Mouse (Mus musculus) midbrain, embryonic 16.5 days (tissue): ENCODE data around the gene Cwc22. TPM values are rescaled to one million over a fixed set of nuclear protein-coding genes. Genes with fewer than 3 reads are reported as not detected.

Source experiments
- ATAC-seq: fragments of 200-750 bp; cut with Nextera tagmentation; 2 replicates; pipeline ENCODE4 v1.8.0; 2017; ENCODE audit warnings: moderate TSS enrichment
- H3K27ac ChIP-seq: fragments of 300-500 bp; sonication (generic); 2 replicates; pipeline ENCODE4 v1.5.1; 2014; ENCODE audit warnings: mild to moderate bottlenecking, low read length, mixed read lengths
- H3K27me3 ChIP-seq: fragments of 300-500 bp; sonication (generic); 2 replicates; pipeline ENCODE4 v1.6.1; 2014; ENCODE audit warnings: low read depth, low read length, mixed read lengths; ENCODE audit not compliant: control insufficient read depth, insufficient read depth
- H3K36me3 ChIP-seq: fragments of 300-500 bp; sonication (generic); 2 replicates; pipeline ENCODE4 v1.6.1; 2014; ENCODE audit warnings: mild to moderate bottlenecking, low read length, moderate library complexity, mixed read lengths; ENCODE audit not compliant: control insufficient read depth, insufficient read depth
- H3K4me1 ChIP-seq: fragments of 300-500 bp; sonication (generic); 2 replicates; pipeline ENCODE4 v1.6.1; 2014; ENCODE audit warnings: mild to moderate bottlenecking, low read length, mixed read lengths; ENCODE audit not compliant: control insufficient read depth, insufficient read depth
- H3K4me2 ChIP-seq: fragments of 300-500 bp; sonication (generic); 2 replicates; pipeline ENCODE4 v1.6.1; 2014; ENCODE audit warnings: mild to moderate bottlenecking, low read length, mixed read lengths
- H3K4me3 ChIP-seq: fragments of 300-500 bp; sonication (generic); 2 replicates; pipeline ENCODE4 v1.5.1; 2014; ENCODE audit warnings: low read depth, mild to moderate bottlenecking, low read length, moderate library complexity, mixed read lengths
- H3K9ac ChIP-seq: fragments of 300-500 bp; sonication (generic); 2 replicates; pipeline ENCODE4 v1.6.1; 2014; ENCODE audit warnings: low read depth, low read length, mixed read lengths
- H3K9me3 ChIP-seq: fragments of 300-500 bp; sonication (generic); replicated peaks from 2 replicates; pipeline ENCODE4 v1.6.1; 2014; ENCODE audit warnings: mild to moderate bottlenecking, low read length, mixed read lengths; ENCODE audit not compliant: control insufficient read depth, poor library complexity, severe bottlenecking
- WGBS: fragments of 180-500 bp; shearing (Covaris S2); extraction: QIAGEN DNeasy Blood & Tissue Kit; methylation state at CpG from one replicate; pipeline ENCODE4 v1.1.7; 2014; 5-methylcytosine and 5-hydroxymethylcytosine counted together
- polyA plus RNA-seq: library from polyadenylated mRNA; unstranded; fragments of >200 nt; fragmentation: Nextera tagmentation; extraction: Ambion mirVana; gene quantifications from 2 replicates; pipeline ENCODE4 v1.2.1, GENCODE M21; 2015

The Cwc22 gene
- 20.6 and 23.2 TPM in 2 replicates for polyA plus RNA-seq

DNA sequence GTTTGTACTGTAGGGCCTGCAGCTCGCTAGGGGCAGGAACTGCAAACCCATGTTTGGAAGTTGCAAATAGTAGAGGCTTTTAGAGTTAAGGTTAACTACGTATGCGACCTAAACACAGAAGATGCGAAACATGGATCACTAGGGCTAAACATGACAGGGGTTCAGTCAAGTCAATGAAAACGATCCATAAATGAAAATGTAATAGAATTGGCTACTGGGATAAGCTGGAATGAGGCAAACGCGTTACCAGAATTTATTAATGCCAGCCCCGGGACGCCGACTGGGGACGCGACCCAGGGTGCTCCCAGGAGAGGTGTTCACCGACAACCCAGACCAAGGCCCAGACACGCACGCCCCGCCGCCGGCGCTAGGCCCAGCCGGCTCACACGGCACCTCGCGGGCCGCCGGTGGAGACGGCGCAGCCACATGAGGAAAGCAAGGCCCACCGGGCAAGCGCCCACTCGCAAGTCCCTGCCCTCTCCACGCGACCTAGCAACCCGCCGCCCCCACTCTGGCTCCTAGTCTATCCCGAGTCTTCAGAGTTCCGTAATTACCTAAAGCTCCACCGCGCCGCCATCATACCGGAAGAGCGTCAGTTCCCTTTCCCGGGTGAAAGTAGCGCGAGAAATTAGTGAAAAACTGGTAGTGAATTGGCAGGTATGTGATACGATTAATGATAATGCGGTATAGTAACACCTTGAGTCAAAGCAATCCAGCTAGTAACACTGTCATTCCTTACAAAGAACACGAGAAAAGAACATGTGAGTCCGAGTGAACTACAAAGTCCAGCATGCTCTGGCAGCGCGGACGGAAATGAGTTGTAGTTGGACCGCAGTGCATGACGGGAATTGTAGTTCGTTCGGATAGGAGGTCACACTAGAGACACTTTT, at the start of gene Cwc22:
Gene Cwc22 (minus strand): TSS at position 780 of the 890 bp plus-strand sequence.
- Histone ChIP-seq H3K27ac (peak within 1 kb of the TSS; percentile 78), H3K36me3 (no peaks in the 10 kb centered on the region), H3K4me3 (peak within 1 kb of the TSS; percentile 74), H3K4me2 (peak within 1 kb of the TSS; percentile 76), H3K4me1 (peaks cover 14% of the 10 kb centered on the region), H3K9ac (peak within 1 kb of the TSS; percentile 85), H3K9me3 (no peaks in the 10 kb centered on the region), H3K27me3 (no peaks in the 10 kb centered on the region)
- WGBS: under 1% methylated on average over 55 of the region's 55 CpGs
- ATAC-seq: peak; percentile 96

DNA sequence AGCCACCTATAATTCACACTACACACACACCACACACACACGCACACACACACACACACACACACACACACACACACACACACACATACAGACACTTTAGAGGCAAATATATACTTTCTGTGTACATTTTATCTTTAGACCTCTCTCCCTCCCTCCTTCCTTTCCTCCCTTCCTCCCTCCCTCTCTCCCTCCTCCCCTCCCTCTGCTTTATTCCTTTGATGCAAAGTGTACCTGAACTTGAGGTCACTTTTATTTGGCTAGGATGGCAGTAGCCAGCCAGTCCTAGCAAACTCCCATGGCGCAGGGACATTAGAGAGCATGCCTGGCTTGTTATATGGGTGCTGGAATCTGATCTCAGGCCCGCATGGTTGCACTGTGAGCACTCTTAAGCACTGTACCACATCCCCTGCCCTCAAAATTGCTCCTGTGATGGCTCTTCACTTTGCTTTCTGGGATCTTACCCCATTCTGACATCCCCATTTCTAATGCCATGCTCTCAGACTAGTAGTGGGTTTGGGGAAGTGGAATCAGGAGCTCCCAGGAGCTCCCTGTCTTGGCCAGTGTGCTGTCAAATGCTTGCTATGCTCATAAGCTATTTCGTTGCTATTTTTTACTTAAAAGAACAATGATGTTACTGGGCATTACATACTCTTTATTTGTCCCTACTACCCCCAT, 47.7 kb upstream of the Cwc22 start:
- no peak overlapping the region for H3K4me2 ChIP-seq
- H3K27me3 ChIP-seq: no peaks in the 10 kb centered on the region
- no peak overlapping the region for H3K9ac ChIP-seq
- 88% methylated on average over 4 of the region's 4 CpGs for WGBS
- no peaks in the 10 kb centered on the region for H3K4me1 ChIP-seq
- H3K36me3 ChIP-seq: no peaks in the 10 kb centered on the region
- no peak for ATAC-seq
- no peak overlapping the region for H3K4me3 ChIP-seq
- no peak overlapping the region for H3K27ac ChIP-seq
- H3K9me3 ChIP-seq: no peaks in the 10 kb centered on the region

DNA sequence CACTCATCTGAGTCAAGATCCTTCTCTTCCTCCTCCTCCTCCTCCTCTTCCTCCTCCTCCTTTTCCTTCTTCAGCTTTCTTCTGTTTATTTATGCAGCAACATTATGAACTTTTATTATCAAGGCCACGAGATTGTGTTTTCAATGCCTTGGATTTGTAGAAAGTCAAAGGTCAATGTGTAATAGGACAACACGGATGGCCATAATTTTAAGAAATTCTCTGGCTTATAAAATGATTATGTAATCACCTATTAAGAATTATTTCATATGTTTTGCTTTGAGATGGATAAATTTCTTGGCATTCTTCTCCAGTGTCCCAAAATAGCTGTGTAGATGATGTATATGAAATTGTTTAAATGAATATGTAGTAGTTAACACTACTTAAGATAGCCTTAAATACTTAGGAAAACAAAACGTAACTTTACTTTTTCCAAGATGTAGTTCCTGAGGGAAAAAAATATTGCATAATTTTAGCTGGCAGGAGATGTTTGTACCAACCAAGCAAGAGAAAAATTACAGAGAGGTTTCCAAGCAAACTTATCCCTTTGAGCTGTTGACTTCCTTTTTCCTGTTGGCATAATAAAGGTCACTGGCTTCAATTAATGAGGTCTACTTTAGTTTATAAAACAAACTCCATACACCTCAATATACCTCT, 46.9 kb upstream of the Cwc22 start:
- no peaks in the 10 kb centered on the region for H3K4me1 ChIP-seq
- no peak overlapping the region for H3K27ac ChIP-seq
- H3K9me3 ChIP-seq: no peaks in the 10 kb centered on the region
- H3K36me3 ChIP-seq: no peaks in the 10 kb centered on the region
- no peak for ATAC-seq
- WGBS: 85% methylated on average over 3 of the region's 3 CpGs
- no peaks in the 10 kb centered on the region for H3K27me3 ChIP-seq
- H3K9ac ChIP-seq: no peak overlapping the region
- H3K4me2 ChIP-seq: no peak overlapping the region
- no peak overlapping the region for H3K4me3 ChIP-seq

DNA sequence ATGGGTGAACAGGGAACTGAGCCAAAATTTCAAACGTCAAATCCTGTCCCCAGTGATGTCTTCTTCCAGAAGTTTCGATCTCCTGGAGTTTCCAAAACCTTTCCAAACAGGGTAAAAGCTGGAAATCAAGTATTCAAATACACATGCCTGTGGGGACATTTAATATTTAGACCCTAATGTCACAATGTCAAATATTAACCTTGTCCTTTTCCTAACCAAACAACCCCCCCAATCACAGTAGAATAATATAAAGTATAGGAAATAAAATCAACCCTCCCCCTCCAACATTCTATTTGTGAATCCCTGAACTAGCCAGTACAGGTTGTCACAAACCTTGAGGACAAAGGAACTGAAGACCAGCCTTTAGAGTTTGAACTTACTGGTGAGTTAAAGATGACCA, 44.6 kb upstream of the Cwc22 start:
- no peak overlapping the region for H3K4me2 ChIP-seq
- WGBS: 70% methylated on average over 2 of the region's 2 CpGs
- H3K4me3 ChIP-seq: no peak overlapping the region

DNA sequence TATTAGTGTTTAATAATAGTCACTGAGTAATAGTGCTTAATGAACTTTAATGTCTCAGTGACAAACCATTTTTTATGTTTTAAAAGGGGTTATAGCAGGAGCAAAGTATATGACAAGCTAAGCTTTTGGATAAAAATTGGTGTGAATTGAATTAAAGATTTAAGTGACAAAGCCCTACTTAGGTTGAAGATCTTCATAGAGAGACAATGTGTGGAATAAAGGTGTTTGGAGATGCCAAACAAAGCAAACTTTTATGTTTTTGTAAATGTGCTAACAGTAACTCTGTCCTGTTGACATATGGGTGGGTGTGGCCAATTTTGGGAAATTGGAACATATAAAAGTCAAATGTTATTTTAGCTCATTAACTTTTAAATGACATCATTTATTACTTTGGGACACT, 43.9 kb upstream of the Cwc22 start:
- Histone ChIP-seq H3K27ac (no peak overlapping the region), H3K4me3 (no peak overlapping the region), H3K9me3 (no peaks in the 10 kb centered on the region), H3K27me3 (no peaks in the 10 kb centered on the region), H3K36me3 (no peaks in the 10 kb centered on the region), H3K4me2 (no peak overlapping the region), H3K4me1 (no peaks in the 10 kb centered on the region), H3K9ac (no peak overlapping the region)
- no peak for ATAC-seq

More for the DNA sequence above, 44.6 kb upstream of the Cwc22 start:
- H3K27ac ChIP-seq: no peak overlapping the region
- H3K36me3 ChIP-seq: no peaks in the 10 kb centered on the region
- H3K4me1 ChIP-seq: no peaks in the 10 kb centered on the region
- no peaks in the 10 kb centered on the region for H3K27me3 ChIP-seq
- H3K9me3 ChIP-seq: no peaks in the 10 kb centered on the region
- no peak for ATAC-seq
- H3K9ac ChIP-seq: no peak overlapping the region

DNA sequence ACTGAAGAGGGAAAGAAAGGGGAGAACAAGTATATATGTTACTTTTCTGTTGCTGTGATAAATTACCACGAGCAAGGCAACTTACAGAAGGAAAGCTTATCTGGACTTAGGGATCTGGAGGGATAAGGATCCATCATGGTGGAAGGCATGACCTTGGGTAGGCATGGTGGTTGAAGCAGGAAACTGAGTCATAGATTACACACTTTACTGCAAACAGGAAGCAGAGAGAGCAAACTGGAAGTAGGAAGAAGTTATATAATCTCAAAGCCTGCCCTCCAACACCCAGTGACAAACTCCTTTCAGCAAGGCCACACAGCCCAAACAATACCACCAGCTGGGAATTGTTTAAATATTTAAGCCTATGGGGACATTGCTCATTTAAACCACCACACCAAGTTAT, 43.2 kb upstream of the Cwc22 start:
- no peaks in the 10 kb centered on the region for H3K36me3 ChIP-seq
- ATAC-seq: no peak
- no peak overlapping the region for H3K9ac ChIP-seq
- no peak overlapping the region for H3K4me2 ChIP-seq
- H3K9me3 ChIP-seq: no peaks in the 10 kb centered on the region
- no peaks in the 10 kb centered on the region for H3K4me1 ChIP-seq
- no peak overlapping the region for H3K27ac ChIP-seq
- H3K4me3 ChIP-seq: no peak overlapping the region
- H3K27me3 ChIP-seq: no peaks in the 10 kb centered on the region
- WGBS: 74% methylated on average over 1 of the region's 1 CpGs

DNA sequence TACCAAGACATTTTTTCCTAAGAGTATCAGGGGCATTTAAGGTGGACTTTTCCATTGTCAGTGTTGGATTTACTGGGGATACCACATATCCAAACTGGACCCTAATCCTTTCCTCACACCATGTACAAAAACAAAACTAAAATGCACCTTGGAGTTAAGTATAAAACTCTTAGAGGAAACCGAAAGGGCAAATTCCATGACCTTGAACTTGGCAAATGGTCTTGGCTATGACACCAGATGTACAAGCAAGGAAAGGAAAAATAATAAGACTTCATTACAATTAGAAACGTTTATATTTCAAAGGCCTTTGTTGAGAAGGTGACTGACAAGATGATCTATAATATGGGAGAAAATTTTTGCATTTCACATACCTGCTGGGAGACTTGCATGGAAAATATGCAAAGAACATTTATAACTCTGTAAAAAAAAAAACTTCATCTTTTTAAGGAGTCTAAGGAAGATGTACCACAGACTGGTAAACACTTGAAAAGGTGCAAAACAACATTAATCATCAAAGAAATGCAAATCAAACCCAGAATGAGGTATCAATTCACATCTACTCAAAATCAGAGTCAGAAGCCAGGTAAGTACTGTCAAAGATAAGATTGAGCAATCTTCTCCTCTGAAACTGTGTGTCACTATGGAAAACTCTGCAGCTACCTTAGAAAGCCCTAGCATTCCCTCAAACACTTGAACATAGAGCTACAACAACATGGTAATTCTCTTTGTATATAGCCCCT, 40.0 kb upstream of the Cwc22 start:
- Histone ChIP-seq H3K4me1 (no peaks in the 10 kb centered on the region), H3K4me3 (no peak overlapping the region), H3K4me2 (no peak overlapping the region), H3K27me3 (no peaks in the 10 kb centered on the region), H3K36me3 (no peaks in the 10 kb centered on the region), H3K9ac (no peak overlapping the region), H3K27ac (no peak overlapping the region), H3K9me3 (peaks cover 4% of the 10 kb centered on the region; the same call in 1 of the 2 replicates)
- no peak for ATAC-seq
- WGBS: 78% methylated on average over 2 of the region's 2 CpGs

DNA sequence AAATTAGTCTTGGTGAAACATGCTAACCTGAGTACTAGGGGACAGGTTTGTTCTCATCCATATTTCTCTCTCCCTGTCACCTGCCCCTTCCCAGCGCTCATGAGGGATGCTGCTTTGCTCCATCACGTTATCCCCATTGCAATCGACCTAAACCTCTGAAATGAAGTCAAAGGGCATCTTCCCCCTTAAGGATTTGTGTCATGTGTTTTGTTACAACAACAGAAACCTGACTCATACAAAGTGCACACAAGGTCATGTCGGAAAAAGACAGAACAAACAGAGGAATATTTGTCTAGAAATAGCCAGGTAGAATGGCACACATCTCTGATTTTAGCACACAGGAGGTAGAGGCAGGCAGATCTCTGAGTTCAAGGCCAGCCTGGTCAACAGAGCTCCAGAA, 38.0 kb upstream of the Cwc22 start:
- Histone ChIP-seq H3K4me3 (no peak overlapping the region), H3K4me2 (no peak overlapping the region), H3K9ac (no peak overlapping the region), H3K27ac (no peak overlapping the region), H3K4me1 (no peaks in the 10 kb centered on the region), H3K27me3 (no peaks in the 10 kb centered on the region), H3K36me3 (no peaks in the 10 kb centered on the region), H3K9me3 (peaks cover 4% of the 10 kb centered on the region; the same call in 1 of the 2 replicates)
- ATAC-seq: no peak
- WGBS: 81% methylated on average over 4 of the region's 4 CpGs
